Mouse (Mus musculus) neural tube, embryonic 13.5 days (tissue): ENCODE data around the gene Slc39a11. TPM values are rescaled to one million over a fixed set of nuclear protein-coding genes. Genes with fewer than 3 reads are reported as not detected.

Experiments
- ATAC-seq: fragments of 200-750 bp; cut with Nextera tagmentation; 2 replicates; pipeline ENCODE4 v1.8.0; 2017; ENCODE audit warnings: low read depth, mild to moderate bottlenecking, moderate TSS enrichment, moderate library complexity
- H3K27ac ChIP-seq: fragments of 300-500 bp; sonication (generic); replicated peaks from 2 replicates; pipeline ENCODE4 v1.5.1; 2015; ENCODE audit warnings: moderate library complexity, mild to moderate bottlenecking, inconsistent platforms
- H3K27me3 ChIP-seq: fragments of 300-500 bp; sonication (generic); 2 replicates; pipeline ENCODE4 v1.6.1; 2015; ENCODE audit warnings: mild to moderate bottlenecking, inconsistent platforms
- H3K36me3 ChIP-seq: fragments of 300-500 bp; sonication (generic); 2 replicates; pipeline ENCODE4 v1.6.1; 2015; ENCODE audit warnings: mild to moderate bottlenecking, inconsistent platforms
- H3K4me1 ChIP-seq: fragments of 300-500 bp; sonication (generic); replicated peaks from 2 replicates; pipeline ENCODE4 v1.6.1; 2015; ENCODE audit warnings: inconsistent platforms
- H3K4me2 ChIP-seq: fragments of 300-500 bp; sonication (generic); 2 replicates; pipeline ENCODE4 v1.6.1; 2015; ENCODE audit warnings: inconsistent platforms, mild to moderate bottlenecking, moderate library complexity
- H3K4me3 ChIP-seq: fragments of 300-500 bp; sonication (generic); 2 replicates; pipeline ENCODE4 v1.5.1; 2015; ENCODE audit warnings: mild to moderate bottlenecking, inconsistent platforms
- H3K9ac ChIP-seq: fragments of 300-500 bp; sonication (generic); 2 replicates; pipeline ENCODE4 v1.6.1; 2015; ENCODE audit warnings: moderate library complexity, mild to moderate bottlenecking, inconsistent platforms
- H3K9me3 ChIP-seq: fragments of 300-500 bp; sonication (generic); 2 replicates; pipeline ENCODE4 v1.6.1; 2016; ENCODE audit warnings: inconsistent platforms
- WGBS: fragments of 180-500 bp; shearing (Covaris S2); methylation state at CpG from one replicate; pipeline ENCODE4 v1.1.7; 2015; 5-methylcytosine and 5-hydroxymethylcytosine counted together
- polyA plus RNA-seq: library from polyadenylated mRNA; unstranded; fragments of >200 nt; fragmentation: Nextera tagmentation; extraction: Ambion mirVana; gene quantifications from 2 replicates; pipeline ENCODE4 v1.2.1, GENCODE M21; 2015

Gene Slc39a11
- polyA plus RNA-seq, 1 experiment from 2014 or later: 26.8 TPM

GRCm38 (mm10) chr11:113294518-113294917 is 355.4 kb downstream of the Slc39a11 start:
- H3K27me3 ChIP-seq: no peaks in the 10 kb centered on the region

GRCm38 (mm10) chr11:113292906-113293614 is 356.8 kb downstream of the Slc39a11 start:
- Histone ChIP-seq H3K4me1 (peaks cover 58% of the 10 kb centered on the region), H3K9me3 (no peaks in the 10 kb centered on the region), H3K27ac (no peak overlapping the region), H3K4me2 (no peak overlapping the region), H3K9ac (no peak overlapping the region), H3K36me3 (no peaks in the 10 kb centered on the region), H3K27me3 (no peaks in the 10 kb centered on the region), H3K4me3 (no peak overlapping the region)
- no peak for ATAC-seq
- WGBS: 85% methylated on average over 11 of the region's 13 CpGs

More at GRCm38 (mm10) chr11:113294518-113294917, 355.4 kb downstream of the Slc39a11 start:
- 17% methylated on average over 8 of the region's 8 CpGs for WGBS
- no peaks in the 10 kb centered on the region for H3K9me3 ChIP-seq
- ATAC-seq: peak; percentile 73
- no peak overlapping the region for H3K9ac ChIP-seq
- H3K4me1 ChIP-seq: peaks cover 72% of the 10 kb centered on the region
- no peaks in the 10 kb centered on the region for H3K36me3 ChIP-seq
- no peak overlapping the region for H3K4me3 ChIP-seq
- H3K27ac ChIP-seq: peak overlapping the region; percentile 69
- H3K4me2 ChIP-seq: no peak overlapping the region

- Histone ChIP-seq H3K4me3 (no peak overlapping the region), H3K27me3 (no peaks in the 10 kb centered on the region), H3K27ac (peak overlapping the region; percentile 49; the same call in 1 of the 2 replicates), H3K4me2 (no peak overlapping the region), H3K4me1 (peaks cover 49% of the 10 kb centered on the region), H3K36me3 (no peaks in the 10 kb centered on the region), H3K9ac (0 out of 2 replicates have a peak overlapping the region, but pooled peaks have one; percentile 8), H3K9me3 (no peaks in the 10 kb centered on the region)
- WGBS: 39% methylated on average over 17 of the region's 17 CpGs
- no peak for ATAC-seq
Observed at GRCm38 (mm10) chr11:113291781-113292714, 357.8 kb downstream of the Slc39a11 start.

- no peak for ATAC-seq
- H3K9ac ChIP-seq: no peak overlapping the region
- no peaks in the 10 kb centered on the region for H3K36me3 ChIP-seq
- WGBS: 75% methylated on average over 14 of the region's 14 CpGs
- no peaks in the 10 kb centered on the region for H3K9me3 ChIP-seq
- H3K4me2 ChIP-seq: no peak overlapping the region
- peaks cover 42% of the 10 kb centered on the region for H3K4me1 ChIP-seq
- no peak overlapping the region for H3K27ac ChIP-seq
- no peaks in the 10 kb centered on the region for H3K27me3 ChIP-seq
- no peak overlapping the region for H3K4me3 ChIP-seq
Observed at GRCm38 (mm10) chr11:113290911-113291310, 359.0 kb downstream of the Slc39a11 start.

- 49% methylated on average over 27 of the region's 27 CpGs for WGBS
- H3K4me2 ChIP-seq: peak overlapping the region; percentile 25; the same call in 1 of the 2 replicates
- H3K27ac ChIP-seq: peak overlapping the region; percentile 18; the same call in 1 of the 2 replicates
- no peaks in the 10 kb centered on the region for H3K27me3 ChIP-seq
- H3K9ac ChIP-seq: peak overlapping the region; percentile 31; the same call in 1 of the 2 replicates
- no peaks in the 10 kb centered on the region for H3K36me3 ChIP-seq
- H3K4me1 ChIP-seq: peaks cover 31% of the 10 kb centered on the region
- no peaks in the 10 kb centered on the region for H3K9me3 ChIP-seq
- peak; percentile 59; the same call in 1 of the 2 replicates for ATAC-seq
- no peak overlapping the region for H3K4me3 ChIP-seq
Observed at GRCm38 (mm10) chr11:113284951-113285741, 364.7 kb downstream of the Slc39a11 start.

- no peak for ATAC-seq
- Histone ChIP-seq H3K27me3 (no peaks in the 10 kb centered on the region), H3K9ac (no peak overlapping the region), H3K4me3 (no peak overlapping the region), H3K9me3 (no peaks in the 10 kb centered on the region), H3K36me3 (no peaks in the 10 kb centered on the region), H3K4me2 (no peak overlapping the region), H3K4me1 (peaks cover 31% of the 10 kb centered on the region), H3K27ac (peak overlapping the region; percentile 64)
- WGBS: 37% methylated on average over 11 of the region's 11 CpGs
Observed at GRCm38 (mm10) chr11:113283376-113283811, 366.5 kb downstream of the Slc39a11 start.

GRCm38 (mm10) chr11:113278238-113278637 is 371.6 kb downstream of the Slc39a11 start:
- ATAC-seq: no peak
- no peak overlapping the region for H3K4me2 ChIP-seq
- H3K27me3 ChIP-seq: no peaks in the 10 kb centered on the region
- H3K27ac ChIP-seq: no peak overlapping the region
- no peak overlapping the region for H3K4me3 ChIP-seq
- no peak overlapping the region for H3K9ac ChIP-seq
- peaks cover 39% of the 10 kb centered on the region for H3K4me1 ChIP-seq
- H3K9me3 ChIP-seq: no peaks in the 10 kb centered on the region
- WGBS: 89% methylated on average over 6 of the region's 6 CpGs
- no peaks in the 10 kb centered on the region for H3K36me3 ChIP-seq

GRCm38 (mm10) chr11:113277034-113277612 is 372.8 kb downstream of the Slc39a11 start:
- Histone ChIP-seq H3K9ac (no peak overlapping the region), H3K27ac (peak overlapping the region; percentile 47), H3K4me1 (peaks cover 36% of the 10 kb centered on the region), H3K27me3 (no peaks in the 10 kb centered on the region), H3K36me3 (no peaks in the 10 kb centered on the region), H3K9me3 (no peaks in the 10 kb centered on the region), H3K4me2 (no peak overlapping the region), H3K4me3 (no peak overlapping the region)
- ATAC-seq: no peak
- WGBS: 53% methylated on average over 10 of the region's 10 CpGs

- Histone ChIP-seq H3K27me3 (no peaks in the 10 kb centered on the region), H3K4me1 (peaks cover 42% of the 10 kb centered on the region), H3K9ac (no peak overlapping the region), H3K27ac (0 out of 2 replicates have a peak overlapping the region, but pooled peaks have one; percentile 47), H3K4me2 (no peak overlapping the region), H3K9me3 (no peaks in the 10 kb centered on the region), H3K4me3 (no peak overlapping the region), H3K36me3 (no peaks in the 10 kb centered on the region)
- WGBS: 94% methylated on average over 8 of the region's 8 CpGs
- ATAC-seq: no peak
Observed at GRCm38 (mm10) chr11:113276518-113276917, 373.4 kb downstream of the Slc39a11 start.

GRCm38 (mm10) chr11:113274037-113274436 is 375.8 kb downstream of the Slc39a11 start:
- H3K27ac ChIP-seq: no peak overlapping the region
- H3K27me3 ChIP-seq: no peaks in the 10 kb centered on the region
- H3K9ac ChIP-seq: no peak overlapping the region
- H3K4me2 ChIP-seq: no peak overlapping the region
- WGBS: 76% methylated on average over 8 of the region's 8 CpGs
- H3K36me3 ChIP-seq: no peaks in the 10 kb centered on the region
- ATAC-seq: no peak
- H3K9me3 ChIP-seq: no peaks in the 10 kb centered on the region
- peaks cover 46% of the 10 kb centered on the region for H3K4me1 ChIP-seq
- H3K4me3 ChIP-seq: no peak overlapping the region

- H3K27ac ChIP-seq: peak overlapping the region; percentile 53
Observed at GRCm38 (mm10) chr11:113271857-113272256, 378.0 kb downstream of the Slc39a11 start.

More at GRCm38 (mm10) chr11:113271857-113272256, 378.0 kb downstream of the Slc39a11 start:
- no peak overlapping the region for H3K4me3 ChIP-seq
- peaks cover 39% of the 10 kb centered on the region for H3K4me1 ChIP-seq
- no peaks in the 10 kb centered on the region for H3K9me3 ChIP-seq
- H3K9ac ChIP-seq: no peak overlapping the region
- WGBS: 73% methylated on average over 6 of the region's 6 CpGs
- no peak for ATAC-seq
- H3K4me2 ChIP-seq: no peak overlapping the region
- H3K27me3 ChIP-seq: no peaks in the 10 kb centered on the region
- no peaks in the 10 kb centered on the region for H3K36me3 ChIP-seq
